Mouse (Mus musculus): ENCODE results near the gene Irs1. TPM values are rescaled to one million over a fixed set of nuclear protein-coding genes. Genes with fewer than 3 reads are reported as not detected.

The Irs1 gene
- polyA plus RNA-seq, 1 experiment from 2014 or later: 4.7 TPM

- no peaks in the 10 kb centered on the region for H3K9me3 ChIP-seq (ENCODE audit: low read length)
- no peaks in the 10 kb centered on the region for H3K36me3 ChIP-seq (ENCODE audit: insufficient read depth, low read length)
- no peaks in the 10 kb centered on the region for H3K27me3 ChIP-seq (replicated peaks; ENCODE audit: insufficient read depth, low read length)
- H3K4me3 ChIP-seq (ENCODE audit: low read depth, low read length): no peak overlapping the region
- 48% methylated on average over 9 of the region's 9 CpGs for WGBS
- peak; percentile 85 for ATAC-seq
- no peak overlapping the region; the same call in 1 of the 2 replicates for H3K27ac ChIP-seq (ENCODE audit: low read length)
- H3K4me1 ChIP-seq (ENCODE audit: insufficient read depth, low read depth, low read length): peaks cover 7% of the 10 kb centered on the region; the same call in 1 of the 2 replicates
- peak; percentile 78 for DNase-seq (ENCODE audit: low spot score)
- no peak overlapping the region for H3K4me2 ChIP-seq (replicated peaks; ENCODE audit: low read depth, low read length)
- H3K9ac ChIP-seq (replicated peaks; ENCODE audit: low read depth): no peak overlapping the region
- TF ChIP-seq EP300 (IDR thresholded peaks at IDR 0.05) (peak; percentile 91), CTCF (IDR thresholded peaks at IDR 0.05) (no peak)
Observed at GRCm38 (mm10) chr1:82253789-82254445, 37.3 kb downstream of the Irs1 start.

- H3K4me2 ChIP-seq (replicated peaks; ENCODE audit: low read depth, low read length): no peak overlapping the region
- peaks cover under 1% of the 10 kb centered on the region; the same call in 1 of the 2 replicates for H3K4me1 ChIP-seq (ENCODE audit: insufficient read depth, low read depth, low read length)
- 46% methylated on average over 10 of the region's 10 CpGs for WGBS
- DNase-seq (ENCODE audit: low spot score): no peak
- H3K27ac ChIP-seq (ENCODE audit: low read length): no peak overlapping the region
- no peak overlapping the region for H3K4me3 ChIP-seq (ENCODE audit: low read depth, low read length)
- H3K27me3 ChIP-seq (replicated peaks; ENCODE audit: insufficient read depth, low read length): no peaks in the 10 kb centered on the region
- H3K9ac ChIP-seq (replicated peaks; ENCODE audit: low read depth): no peak overlapping the region
- TF ChIP-seq EP300 (IDR thresholded peaks at IDR 0.05) (no peak), CTCF (IDR thresholded peaks at IDR 0.05) (no peak)
- no peak for ATAC-seq
- H3K9me3 ChIP-seq (ENCODE audit: low read length): no peaks in the 10 kb centered on the region
- no peaks in the 10 kb centered on the region for H3K36me3 ChIP-seq (ENCODE audit: insufficient read depth, low read length)
Observed at GRCm38 (mm10) chr1:82247221-82247951, 43.8 kb downstream of the Irs1 start.

- 53% methylated on average over 5 of the region's 5 CpGs for WGBS
- H3K27ac ChIP-seq (ENCODE audit: low read length): no peak overlapping the region
- no peaks in the 10 kb centered on the region for H3K27me3 ChIP-seq (replicated peaks; ENCODE audit: insufficient read depth, low read length)
- TF ChIP-seq EP300 (IDR thresholded peaks at IDR 0.05): no peak
- TF ChIP-seq CTCF (IDR thresholded peaks at IDR 0.05): no peak
- no peaks in the 10 kb centered on the region for H3K9me3 ChIP-seq (ENCODE audit: low read length)
- H3K4me2 ChIP-seq (replicated peaks; ENCODE audit: low read depth, low read length): no peak overlapping the region
- DNase-seq (ENCODE audit: low spot score) (no peak), ATAC-seq (0 out of 2 replicates have a peak, but pooled peaks have one; percentile 33)
- no peaks in the 10 kb centered on the region for H3K36me3 ChIP-seq (ENCODE audit: insufficient read depth, low read length)
- no peak overlapping the region for H3K4me3 ChIP-seq (ENCODE audit: low read depth, low read length)
- H3K9ac ChIP-seq (replicated peaks; ENCODE audit: low read depth): no peak overlapping the region
- H3K4me1 ChIP-seq (ENCODE audit: insufficient read depth, low read depth, low read length): peaks cover 6% of the 10 kb centered on the region; the same call in 1 of the 2 replicates
Observed at GRCm38 (mm10) chr1:82245002-82245401, 46.2 kb downstream of the Irs1 start.

DNA sequence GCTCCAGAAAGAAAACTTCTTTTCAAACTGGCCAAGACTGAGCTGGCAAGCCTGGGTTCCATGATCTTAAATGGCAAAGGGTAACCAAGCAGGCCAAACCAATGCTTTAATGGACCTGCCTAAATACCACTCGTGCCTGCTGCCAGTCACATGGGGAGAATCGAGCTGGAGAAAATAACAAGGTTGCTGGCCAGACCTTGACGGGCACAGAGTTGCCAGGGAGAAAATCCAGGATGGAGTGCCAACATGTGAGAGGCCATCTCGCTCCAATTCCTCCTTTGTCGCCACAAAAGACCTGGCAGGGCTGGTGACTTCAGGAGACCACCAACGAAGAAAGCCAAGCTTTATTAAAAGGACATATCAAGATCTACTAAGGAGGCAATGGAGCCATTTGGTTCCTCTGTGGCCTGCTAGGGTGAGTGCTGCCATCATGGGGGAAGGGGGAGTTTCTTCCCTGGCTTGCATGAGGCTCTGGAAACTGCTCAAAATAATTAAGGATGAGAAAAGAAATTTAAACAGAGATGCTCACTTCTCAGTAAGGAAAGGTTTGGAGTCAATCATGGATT lies 47.9 kb downstream of the Irs1 start:
- H3K4me2 ChIP-seq (replicated peaks; ENCODE audit: low read depth, low read length): no peak overlapping the region
- DNase-seq (ENCODE audit: low spot score) (no peak), ATAC-seq (no peak)
- H3K4me1 ChIP-seq (ENCODE audit: insufficient read depth, low read depth, low read length): peaks cover 9% of the 10 kb centered on the region; the same call in 1 of the 2 replicates
- H3K36me3 ChIP-seq (ENCODE audit: insufficient read depth, low read length): no peaks in the 10 kb centered on the region
- H3K27ac ChIP-seq (ENCODE audit: low read length): no peak overlapping the region
- H3K9ac ChIP-seq (replicated peaks; ENCODE audit: low read depth): no peak overlapping the region
- H3K4me3 ChIP-seq (ENCODE audit: low read depth, low read length): no peak overlapping the region
- H3K27me3 ChIP-seq (replicated peaks; ENCODE audit: insufficient read depth, low read length): no peaks in the 10 kb centered on the region
- no peaks in the 10 kb centered on the region for H3K9me3 ChIP-seq (ENCODE audit: low read length)
- 77% methylated on average over 6 of the region's 6 CpGs for WGBS
- TF ChIP-seq CTCF (IDR thresholded peaks at IDR 0.05): no peak
- TF ChIP-seq EP300 (IDR thresholded peaks at IDR 0.05): no peak

GRCm38 (mm10) chr1:82239409-82240201 lies 51.6 kb downstream of the Irs1 start:
- no peaks in the 10 kb centered on the region for H3K9me3 ChIP-seq (ENCODE audit: low read length)
- H3K4me2 ChIP-seq (replicated peaks; ENCODE audit: low read depth, low read length): no peak overlapping the region
- no peaks in the 10 kb centered on the region for H3K36me3 ChIP-seq (ENCODE audit: insufficient read depth, low read length)
- peaks cover 9% of the 10 kb centered on the region; the same call in 1 of the 2 replicates for H3K4me1 ChIP-seq (ENCODE audit: insufficient read depth, low read depth, low read length)
- H3K27me3 ChIP-seq (replicated peaks; ENCODE audit: insufficient read depth, low read length): no peaks in the 10 kb centered on the region
- no peak overlapping the region for H3K4me3 ChIP-seq (ENCODE audit: low read depth, low read length)
- 0 out of 2 replicates have a peak, but pooled peaks have one; percentile 37 for TF ChIP-seq EP300 (IDR thresholded peaks at IDR 0.05)
- no peak for TF ChIP-seq CTCF (IDR thresholded peaks at IDR 0.05)
- DNase-seq (ENCODE audit: low spot score) (no peak), ATAC-seq (peak; percentile 28)
- no peak overlapping the region for H3K9ac ChIP-seq (replicated peaks; ENCODE audit: low read depth)
- WGBS: 45% methylated on average over 3 of the region's 3 CpGs
- H3K27ac ChIP-seq (ENCODE audit: low read length): 0 out of 2 replicates have a peak overlapping the region, but pooled peaks have one; percentile 11
